Mouse (Mus musculus) embryo, embryonic 9.5 days (tissue): ENCODE measurements around the gene Ppp1r10.
"Not testable (repeated sequence)": the region's sequence is repeated elsewhere in the genome, so short reads cannot be mapped to it uniquely, and the experiment has no call there.

Source experiments
- DNase-seq: peaks from one replicate; pipeline ENCODE4 v3.0.0-alpha.2; 2017; ENCODE audit errors: extremely low spot score

Gene Ppp1r10

DNA sequence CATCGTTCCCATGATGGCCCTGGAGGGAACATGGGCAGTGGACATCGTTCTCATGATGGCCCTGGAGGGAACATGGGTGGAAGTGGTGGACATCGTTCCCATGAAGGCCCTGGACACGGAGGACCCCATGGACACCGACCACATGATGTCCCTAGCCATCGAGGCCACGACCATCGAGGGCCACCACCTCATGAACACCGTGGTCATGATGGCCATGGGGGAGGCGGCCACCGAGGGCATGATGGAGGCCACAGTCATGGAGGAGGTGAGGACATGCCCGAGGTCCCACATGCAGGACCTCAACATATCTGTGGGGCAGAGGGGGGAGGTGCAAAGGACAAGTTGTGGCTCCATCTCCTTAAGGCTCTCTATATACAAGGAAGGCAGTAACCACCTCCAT lies 14.4 kb downstream of the Ppp1r10 start:
- DNase-seq, result no peak

DNA sequence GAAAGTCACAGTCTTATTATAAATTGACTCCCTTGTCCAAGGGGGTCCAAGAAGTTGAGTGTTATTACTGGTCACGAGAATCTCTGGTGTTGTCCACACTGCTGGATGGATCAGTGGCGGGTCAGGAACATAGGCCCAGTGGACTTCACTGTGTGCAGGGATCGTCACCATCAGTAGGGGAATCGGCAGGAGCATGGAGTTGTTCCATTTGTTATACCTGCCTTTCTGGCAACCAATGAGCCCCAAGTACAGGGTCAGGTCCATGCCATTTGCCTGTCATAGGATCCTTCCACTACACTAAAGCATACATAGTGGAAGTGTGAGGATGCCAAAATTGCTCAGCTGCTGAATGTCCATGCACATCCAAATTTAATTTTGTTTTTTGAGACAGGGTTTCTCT lies 16.4 kb downstream of the Ppp1r10 start:
- no peak for DNase-seq

- DNase-seq, result not testable (repeated sequence)
Observed at GRCm38 (mm10) chr17:35935763-35936162, 19.5 kb downstream of the Ppp1r10 start.

GRCm38 (mm10) chr17:35937700-35938348 lies 21.6 kb downstream of the Ppp1r10 start:
- peak; percentile 58 for DNase-seq

GRCm38 (mm10) chr17:35939108-35939507 lies 22.9 kb downstream of the Ppp1r10 start:
- DNase-seq, result no peak

DNA sequence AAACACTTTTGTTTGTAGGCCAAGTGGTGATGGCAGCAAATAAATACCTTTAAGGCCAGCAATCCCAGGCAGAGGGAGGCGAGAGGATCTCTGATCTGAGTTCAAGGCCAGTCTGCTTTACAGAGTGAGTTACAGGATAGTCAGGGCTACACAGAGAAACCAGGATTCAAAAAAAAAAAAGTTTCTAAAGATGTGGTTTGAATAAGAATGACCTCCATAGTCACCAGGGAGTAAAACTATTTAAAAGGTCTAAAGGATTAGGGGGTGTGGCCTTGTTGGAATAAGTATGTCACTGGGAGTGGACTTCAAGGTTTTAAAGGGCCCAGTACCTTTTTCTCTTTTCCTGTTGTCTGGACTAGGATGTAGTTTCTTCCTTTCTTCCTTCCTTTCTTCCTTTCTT lies 23.7 kb downstream of the Ppp1r10 start:
- DNase-seq, result no peak

DNA sequence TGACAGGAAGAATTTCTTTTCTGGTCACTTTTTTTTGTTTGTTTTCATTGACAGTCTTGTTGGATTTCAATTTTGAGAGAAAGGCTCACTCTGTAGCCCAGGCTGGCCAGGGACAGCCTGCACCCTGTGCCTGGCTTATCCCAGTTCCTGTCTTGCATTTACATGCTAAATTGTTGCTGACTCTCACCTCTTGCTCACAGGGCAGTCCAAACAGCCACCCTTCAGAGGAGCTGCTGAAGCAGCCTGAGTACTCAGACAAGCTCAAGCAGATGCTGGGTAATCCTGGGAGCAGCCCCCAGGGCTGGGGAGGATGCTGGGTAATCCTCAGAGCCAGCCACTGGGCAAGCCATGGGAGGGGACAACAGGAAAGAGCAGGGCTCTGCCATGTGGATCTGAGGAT lies 34.7 kb downstream of the Ppp1r10 start:
- not testable (repeated sequence) for DNase-seq

GRCm38 (mm10) chr17:35952559-35952958 lies 36.3 kb downstream of the Ppp1r10 start:
- DNase-seq, result not testable (repeated sequence)

DNA sequence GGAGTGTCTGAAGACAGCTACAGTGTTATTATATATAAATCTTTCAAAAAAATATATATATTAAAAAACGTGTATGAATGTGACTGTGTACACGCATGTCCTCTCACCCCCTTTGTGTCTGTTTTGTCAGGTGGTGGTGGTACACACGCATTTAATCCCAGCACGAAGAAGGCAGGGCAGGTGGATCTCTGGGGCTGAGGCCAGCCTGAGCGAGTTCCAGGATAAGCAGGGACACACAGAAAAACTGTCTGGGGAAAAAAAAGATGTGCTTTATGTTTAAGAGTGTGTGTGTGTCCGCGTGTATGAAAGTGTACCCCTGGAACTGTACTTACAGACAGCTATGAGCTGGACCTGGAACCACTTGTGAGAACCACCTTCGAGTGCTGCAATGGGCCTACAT lies 38.4 kb downstream of the Ppp1r10 start:
- no peak for DNase-seq

GRCm38 (mm10) chr17:35958533-35959223 lies 42.4 kb downstream of the Ppp1r10 start:
- DNase-seq, result no peak

- no peak for DNase-seq
Observed at GRCm38 (mm10) chr17:35963279-35963678, 47.0 kb downstream of the Ppp1r10 start.

- DNase-seq, result no peak
Observed at GRCm38 (mm10) chr17:35967621-35968020, 51.4 kb downstream of the Ppp1r10 start.

DNA sequence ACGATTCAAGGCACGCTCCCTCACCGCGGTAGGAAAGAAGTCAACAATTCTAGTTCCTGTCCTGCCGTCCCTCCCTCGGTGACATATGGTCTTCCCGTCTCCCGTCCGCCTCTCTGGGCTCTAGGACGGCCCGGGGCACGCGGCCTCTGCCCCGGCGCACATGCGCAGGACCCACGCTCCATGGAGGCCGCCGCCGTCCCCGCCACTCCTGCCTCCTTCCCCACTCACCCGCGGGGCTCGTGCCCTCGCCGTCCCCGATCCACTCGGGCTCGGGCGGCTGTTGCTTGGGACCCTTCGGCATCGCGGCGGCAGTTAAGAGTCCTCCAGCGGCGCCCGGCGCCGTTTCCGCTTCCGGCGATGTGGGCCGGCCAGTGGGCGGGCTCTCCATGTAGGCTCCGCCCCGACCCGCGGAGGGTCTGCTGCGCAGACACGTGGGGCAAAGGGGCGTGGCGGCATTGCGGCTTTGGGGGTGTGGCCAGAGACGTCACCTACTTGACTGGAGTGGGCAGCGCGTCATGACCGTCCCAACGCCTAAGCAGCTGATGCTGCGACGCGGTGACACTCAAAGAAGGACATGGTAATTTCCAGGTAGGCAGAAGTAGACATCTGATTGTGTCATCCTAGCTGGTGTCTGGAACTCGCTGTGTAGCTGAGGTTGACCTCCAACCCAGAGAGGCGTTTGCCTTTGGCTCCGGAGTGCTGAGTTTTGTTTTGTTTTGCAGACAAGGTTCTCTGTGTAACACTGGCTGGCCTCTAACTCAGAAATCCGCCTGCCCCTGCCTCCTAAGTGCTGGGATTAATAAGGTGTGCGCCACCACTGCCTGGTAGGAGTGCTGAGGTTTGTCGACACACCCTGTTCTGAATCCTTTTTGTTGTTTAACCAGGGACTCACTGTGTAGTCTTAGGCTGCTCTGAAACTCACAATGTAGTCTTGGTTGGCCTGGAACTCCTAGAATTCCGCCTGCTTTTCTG lies 53.5 kb downstream of the Ppp1r10 start, which contains the start of gene Abcf1:
TSS of gene Abcf1 (minus strand) at position 344 of the 972 bp plus-strand sequence.
- peak; percentile 98 for DNase-seq

DNA sequence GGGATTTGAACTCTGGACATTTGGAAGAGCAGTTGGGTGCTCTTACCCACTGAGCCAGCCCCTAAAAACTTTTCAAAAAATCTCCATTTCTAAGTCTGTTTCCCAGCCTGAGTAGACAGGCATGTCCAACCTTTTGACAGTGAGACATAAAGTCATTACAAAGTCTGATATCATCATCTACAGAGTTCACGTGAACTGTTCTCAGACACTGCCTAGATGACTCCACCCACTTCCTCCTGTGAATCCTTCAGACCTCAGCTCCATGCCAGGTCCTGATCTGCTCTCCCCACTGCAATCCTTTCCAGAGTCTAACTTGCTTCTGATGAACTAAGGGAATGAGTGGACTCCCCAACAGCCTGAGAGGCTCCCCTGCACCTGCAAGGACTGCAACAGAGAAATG lies 55.9 kb downstream of the Ppp1r10 start:
- DNase-seq, result no peak

- DNase-seq, result no peak
Observed at GRCm38 (mm10) chr17:35978811-35979400, 62.7 kb downstream of the Ppp1r10 start.

- peak; percentile 98 for DNase-seq
Observed at GRCm38 (mm10) chr17:35979401-35980362, 63.4 kb downstream of the Ppp1r10 start, which contains the start of the genes Gnl1 and Prr3. Gnl1 (plus strand) TSS chr17:35979851. Prr3 (minus strand) TSS chr17:35980236.

- DNase-seq, result peak; percentile 60
Observed at GRCm38 (mm10) chr17:35980363-35980754, 64.1 kb downstream of the Ppp1r10 start.

GRCm38 (mm10) chr17:35981776-35982175 lies 65.5 kb downstream of the Ppp1r10 start:
- DNase-seq, result no peak
